Mouse (Mus musculus): Measurements from ENCODE around the gene Klhl29. TPM values are rescaled to one million over a fixed set of nuclear protein-coding genes. Genes with fewer than 3 reads are reported as not detected.
A peak's percentile ranks its signal among the peaks of the same experiment; 100 is the strongest.

Klhl29 gene
- total RNA-seq, 4 experiments from 2014 or later: 0.24 to 0.72 (median 0.39) TPM

DNA sequence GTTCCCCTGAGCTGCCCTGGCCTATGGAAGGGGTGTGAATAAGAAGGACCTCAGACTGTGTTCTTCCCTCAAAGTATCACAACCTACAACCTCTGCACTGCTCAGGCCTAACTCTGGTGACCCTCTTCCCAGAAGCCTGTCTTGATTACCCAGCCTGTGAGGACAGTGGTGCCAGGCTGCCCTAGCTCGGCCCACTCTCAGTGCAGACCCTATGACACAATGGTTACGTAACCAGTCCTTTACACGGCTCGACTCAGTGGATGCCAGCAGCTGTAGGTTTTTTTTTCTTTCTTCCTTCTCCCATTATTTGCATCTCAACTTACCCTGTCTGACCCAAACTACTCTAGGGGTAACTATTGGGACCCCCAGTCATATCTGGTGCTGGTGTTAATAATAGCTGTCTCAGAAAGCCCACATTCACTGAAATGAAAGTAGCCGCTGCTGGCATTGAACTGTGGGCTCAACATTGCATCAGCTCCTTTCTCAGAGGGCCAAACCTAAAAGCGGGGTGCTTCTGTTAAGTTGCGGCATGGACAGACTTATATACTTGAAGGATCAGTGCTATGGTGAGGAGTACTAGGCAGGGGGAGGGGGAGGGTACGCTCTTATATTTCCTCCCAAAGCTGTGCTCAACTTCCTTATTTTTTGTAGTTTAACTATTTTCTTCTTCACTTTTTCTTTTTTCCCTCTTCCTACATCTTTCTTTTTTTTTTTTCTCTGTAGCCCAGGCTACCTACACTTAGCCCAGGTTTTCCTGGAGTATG lies 152.9 kb downstream of the Klhl29 start:
- no peak for DNase-seq (ENCODE audit: low spot score)

DNA sequence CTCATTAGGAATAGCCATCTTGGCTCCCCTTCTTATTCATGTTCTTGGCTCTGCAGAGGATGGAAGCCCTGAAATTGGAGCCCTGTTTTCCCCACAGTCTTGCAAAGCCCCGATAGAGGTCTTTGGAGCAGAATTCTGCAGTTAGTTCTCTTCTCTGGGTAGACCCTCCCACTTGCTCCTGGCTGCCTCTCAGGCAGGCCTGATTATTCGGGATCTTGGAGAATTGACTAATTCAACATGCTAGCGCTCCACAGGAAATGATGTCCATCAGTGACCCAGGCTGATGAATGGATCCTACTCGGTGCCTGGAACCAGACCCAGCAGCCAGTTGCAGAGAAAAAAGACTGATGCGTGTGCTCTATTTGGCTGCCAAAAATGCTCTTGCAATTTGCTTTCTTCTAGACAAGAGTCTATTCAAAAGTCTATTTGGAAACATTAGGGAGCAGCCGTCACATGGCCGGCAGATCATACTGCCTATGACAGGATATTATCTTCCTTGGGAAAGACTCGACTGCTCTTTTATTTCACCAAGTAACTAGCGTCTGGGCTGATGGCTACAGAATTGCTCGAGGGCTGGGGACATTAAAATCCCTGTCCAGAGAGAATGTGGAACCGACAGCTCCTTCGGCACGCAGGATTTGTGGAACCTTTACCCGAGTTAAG lies 155.4 kb downstream of the Klhl29 start:
- DNase-seq (ENCODE audit: low spot score): peak; percentile 44

DNA sequence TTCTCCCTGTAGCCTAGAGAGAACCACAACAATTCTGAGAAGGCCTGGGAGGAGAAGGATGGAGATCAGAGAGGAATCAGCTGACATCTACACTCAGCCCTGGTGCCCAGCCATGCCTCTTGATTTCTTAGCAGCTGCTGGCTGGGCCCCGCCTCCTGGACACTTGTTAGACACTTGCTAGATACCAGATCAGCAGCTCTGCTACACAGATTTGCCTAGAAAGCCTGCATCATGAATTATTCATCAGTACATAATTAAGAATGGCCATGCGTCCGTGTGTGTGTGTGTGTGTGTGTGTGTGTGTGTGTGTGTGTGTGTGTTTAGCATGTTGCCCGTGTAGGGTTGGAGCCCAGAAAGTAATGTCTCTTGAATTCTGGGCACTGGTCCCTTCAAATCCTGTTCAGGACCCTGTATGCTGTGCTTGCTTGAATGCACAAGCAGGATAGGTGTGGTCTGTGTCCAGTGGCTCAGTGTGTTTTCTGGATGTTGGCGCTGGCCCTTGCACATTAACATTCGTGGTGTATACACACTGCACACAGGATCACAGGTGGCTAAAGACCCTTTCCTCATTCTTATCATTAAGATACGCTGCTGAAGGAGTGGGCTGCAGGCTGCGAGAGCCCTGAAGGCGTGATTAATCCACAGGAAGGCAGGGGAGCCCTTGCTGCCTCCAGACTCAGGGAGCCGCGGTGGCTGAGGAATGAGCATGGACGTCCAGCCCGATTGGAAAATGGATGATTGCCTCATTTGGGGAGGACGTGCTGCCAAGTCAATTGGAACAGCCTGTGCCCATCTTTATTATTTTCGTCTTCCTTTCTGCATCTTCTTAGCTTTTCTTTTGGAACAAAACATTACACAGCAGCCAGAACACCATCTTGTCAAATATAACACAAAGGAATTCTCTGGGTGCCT lies 159.4 kb downstream of the Klhl29 start:
- DNase-seq (ENCODE audit: low spot score): no peak

DNA sequence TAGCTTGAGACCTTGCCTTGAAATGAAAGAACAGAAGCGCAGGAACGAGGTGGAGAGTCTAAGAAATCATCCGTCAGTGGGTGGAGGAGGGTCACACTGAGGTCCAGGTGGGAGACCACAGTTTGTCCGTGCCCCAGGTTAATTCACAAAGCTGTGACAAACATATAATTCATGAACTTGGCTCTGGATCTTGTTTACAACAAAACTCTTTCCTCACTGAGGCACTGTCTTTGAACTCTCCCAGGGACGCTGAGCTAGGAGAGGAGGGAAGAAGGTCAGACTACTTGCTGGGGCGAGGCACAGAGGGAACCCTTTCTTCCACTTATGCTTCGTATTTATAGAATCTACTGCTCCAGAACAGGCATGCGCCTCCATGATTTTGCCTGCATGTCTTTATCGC lies 161.2 kb downstream of the Klhl29 start:
- no peak for DNase-seq (ENCODE audit: low spot score)

DNA sequence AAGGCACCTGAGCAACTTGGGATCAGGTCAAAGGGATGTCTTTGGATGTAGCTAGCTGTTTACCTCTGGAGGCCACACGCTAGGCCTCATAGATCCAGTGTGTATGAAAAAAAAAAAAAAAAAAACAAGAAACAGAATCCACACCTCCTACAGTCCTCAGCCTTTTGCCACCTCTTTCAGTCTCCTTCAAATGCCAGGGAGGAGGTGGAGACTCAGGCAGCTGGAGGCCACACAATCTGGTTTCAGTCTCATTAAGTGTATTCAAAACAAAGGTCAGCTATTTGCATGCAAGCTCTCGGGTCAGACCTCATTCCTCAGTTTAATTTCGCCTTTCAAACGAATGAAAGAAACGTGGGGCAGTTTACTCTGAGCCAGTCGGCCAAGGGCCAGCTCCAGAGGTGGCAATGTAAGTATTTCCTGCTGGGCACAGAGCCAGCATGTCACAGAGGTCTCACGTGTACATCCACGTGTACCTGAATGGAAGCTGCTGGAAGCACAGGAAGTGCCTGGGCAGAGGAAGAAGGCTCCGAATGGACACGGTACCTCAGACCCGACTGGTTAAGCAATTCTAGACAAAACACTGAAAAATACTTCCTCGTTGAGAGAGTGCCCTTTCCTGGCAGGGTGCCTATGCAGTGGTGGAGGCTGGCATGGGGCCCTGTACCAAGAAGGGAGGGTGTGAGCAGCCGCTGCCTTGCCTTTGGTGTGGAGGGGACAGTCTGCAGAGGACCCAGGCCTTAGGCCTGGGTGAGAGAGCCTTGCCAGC lies 162.0 kb downstream of the Klhl29 start:
- peak; percentile 68 for DNase-seq (ENCODE audit: low spot score)

DNA sequence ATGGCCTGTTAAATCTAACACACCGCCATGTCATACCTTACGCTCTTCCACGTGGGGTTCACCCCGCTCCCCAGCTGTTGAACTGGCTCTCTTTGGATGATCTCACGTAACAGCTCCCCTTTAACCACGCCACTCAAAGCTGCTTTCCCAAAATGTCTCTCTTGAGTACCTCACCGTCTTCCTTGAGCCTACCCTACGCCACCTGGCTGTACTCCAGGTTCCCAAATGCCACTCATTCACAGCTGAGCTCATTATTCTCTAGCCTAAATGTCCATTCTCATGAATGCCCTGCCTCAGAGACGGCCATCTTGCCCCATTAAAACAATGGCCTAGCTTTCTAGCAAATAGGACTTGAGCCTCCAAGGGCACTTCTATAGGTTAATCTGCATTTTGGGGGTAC lies 163.6 kb downstream of the Klhl29 start:
- DNase-seq (ENCODE audit: low spot score): no peak

DNA sequence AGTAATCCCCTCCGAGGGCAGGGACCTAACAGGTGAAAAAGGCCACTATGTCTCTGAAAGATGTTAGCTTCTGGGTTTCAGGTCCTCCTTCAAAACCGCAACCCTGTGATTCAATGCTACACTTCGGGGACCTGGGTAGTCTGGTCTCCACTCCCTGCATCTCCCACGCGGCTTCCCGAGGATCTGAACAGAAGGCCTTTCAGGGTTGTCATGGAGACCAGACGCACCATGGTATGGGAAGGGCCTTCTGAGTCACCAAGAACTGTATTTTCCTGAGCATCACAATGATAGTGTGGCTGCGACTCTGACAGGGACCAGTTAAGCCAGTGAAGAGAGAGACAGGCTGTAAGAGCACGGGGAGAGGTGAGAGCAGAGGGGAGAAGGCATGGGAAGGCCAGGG lies 164.7 kb downstream of the Klhl29 start:
- no peak for DNase-seq (ENCODE audit: low spot score)

DNA sequence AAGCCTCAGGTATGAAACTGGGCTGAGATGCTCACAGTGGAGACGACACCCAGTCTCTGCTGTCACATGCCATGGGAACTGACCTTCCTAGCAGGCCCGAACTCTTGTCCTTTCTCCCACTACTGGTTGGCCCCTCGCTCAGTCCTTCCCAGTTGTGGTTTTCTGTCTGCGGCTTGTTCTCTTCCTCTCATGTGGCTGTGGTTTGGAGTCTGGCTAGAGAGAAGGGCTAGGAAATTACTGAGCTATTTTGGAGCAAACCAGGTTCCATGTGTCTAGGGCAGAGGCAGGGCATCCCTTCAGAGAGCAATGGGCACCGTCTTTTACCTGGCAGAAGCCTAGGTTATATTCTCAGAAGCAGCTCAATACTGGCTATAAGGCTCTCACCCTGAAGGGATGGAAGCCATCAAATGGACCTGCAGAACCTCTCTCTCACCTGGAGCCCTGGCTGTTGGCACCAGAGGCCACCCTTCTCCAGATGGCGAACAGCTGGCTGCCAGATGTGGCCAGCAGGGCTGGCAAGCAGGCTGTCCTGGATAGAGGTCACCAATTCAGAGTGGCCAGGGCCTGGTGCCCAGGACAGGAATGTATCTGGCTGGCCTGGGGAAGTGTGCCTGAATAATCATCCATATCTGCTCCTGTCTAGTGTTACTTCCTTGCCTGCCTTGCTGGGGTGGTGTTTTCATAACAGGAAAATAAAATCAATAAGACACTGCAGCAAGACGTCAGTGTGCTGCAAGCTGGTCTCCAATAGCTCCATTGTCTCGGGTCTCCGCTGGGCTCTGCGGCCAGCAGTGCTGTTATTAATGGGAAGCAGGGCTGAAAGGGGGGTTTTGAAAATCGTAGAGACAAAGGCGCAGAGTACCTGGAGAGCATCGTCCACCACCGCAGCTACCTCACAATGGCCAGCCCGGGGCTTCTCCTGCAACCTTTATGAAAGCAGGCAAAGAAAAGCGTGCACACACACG lies 167.3 kb downstream of the Klhl29 start:
- no peak for DNase-seq (ENCODE audit: low spot score)

DNA sequence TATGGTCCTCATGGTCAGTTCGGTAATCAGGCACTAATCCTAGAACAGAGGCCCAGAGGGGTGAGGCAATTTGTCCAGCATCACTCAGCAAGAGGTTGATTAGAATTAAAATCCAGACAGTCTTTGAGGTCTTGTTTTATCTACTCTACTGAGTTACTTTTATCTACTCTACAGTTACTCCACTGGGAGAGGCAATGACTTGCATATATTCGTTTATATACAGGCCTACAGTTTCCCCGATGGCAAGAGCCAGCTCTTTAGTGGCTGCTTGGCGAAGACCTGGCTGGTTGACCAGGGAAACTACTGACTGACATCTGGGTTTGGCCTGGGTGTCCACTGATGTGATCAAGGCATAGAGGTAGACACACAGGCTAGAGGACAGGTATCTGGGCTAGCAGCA lies 168.3 kb downstream of the Klhl29 start:
- DNase-seq (ENCODE audit: low spot score): no peak

DNA sequence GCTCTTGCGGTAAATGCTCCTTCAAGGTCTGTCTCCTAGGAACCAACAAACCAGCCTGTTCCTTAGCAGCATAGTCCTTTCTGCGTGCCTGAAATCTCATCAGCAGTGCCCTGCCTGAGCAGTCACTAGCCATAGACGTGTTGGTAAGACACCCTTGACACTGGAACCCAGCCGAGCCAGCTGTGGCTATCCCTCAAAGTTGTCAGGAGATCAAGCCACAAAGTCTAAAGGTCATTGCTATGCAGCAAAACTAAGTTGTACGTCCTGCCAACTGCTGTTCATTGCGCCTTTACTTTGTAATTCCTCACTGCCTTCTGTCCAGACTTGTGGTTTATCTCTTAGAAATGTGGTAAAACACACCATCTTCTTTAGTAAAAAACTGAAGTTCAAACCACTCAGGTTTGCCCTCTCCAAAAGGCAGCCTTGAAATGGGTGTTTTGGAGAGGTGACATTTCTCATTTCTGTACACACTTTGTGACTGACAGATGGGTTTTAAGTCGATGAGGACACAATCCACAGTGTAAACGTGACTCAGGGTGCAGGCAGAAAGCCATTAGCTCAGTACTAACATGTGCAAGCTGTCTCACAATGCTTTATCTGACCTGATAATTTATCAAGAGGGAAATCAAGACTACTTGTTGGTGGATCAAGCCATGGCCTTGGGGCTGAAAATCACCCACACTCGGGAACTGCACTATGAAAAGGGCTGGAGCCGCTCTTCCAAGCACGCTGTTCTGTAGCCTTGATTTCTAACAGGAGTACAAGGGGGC lies 171.2 kb downstream of the Klhl29 start:
- no peak for DNase-seq (ENCODE audit: low spot score)

DNA sequence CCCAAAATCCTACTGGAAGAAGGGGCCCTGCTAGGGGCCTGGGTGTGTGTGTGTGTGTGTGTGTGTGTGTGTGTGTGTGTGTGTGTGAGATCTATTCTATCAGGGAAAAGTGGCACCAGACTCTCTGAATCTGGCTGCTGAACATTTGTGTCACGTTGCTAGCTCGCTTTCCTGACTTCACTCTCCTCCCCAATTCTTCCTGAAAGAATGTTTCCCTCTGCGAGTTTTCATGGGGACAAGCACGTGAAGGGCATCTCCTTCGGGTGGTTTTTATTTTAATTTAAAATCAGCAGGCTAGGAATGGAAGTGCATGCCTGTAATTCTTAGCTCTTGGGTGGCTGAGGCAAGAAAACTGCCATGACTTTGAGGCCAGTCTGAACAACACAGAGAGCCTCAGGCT lies 172.1 kb downstream of the Klhl29 start:
- DNase-seq (ENCODE audit: low spot score): no peak

DNA sequence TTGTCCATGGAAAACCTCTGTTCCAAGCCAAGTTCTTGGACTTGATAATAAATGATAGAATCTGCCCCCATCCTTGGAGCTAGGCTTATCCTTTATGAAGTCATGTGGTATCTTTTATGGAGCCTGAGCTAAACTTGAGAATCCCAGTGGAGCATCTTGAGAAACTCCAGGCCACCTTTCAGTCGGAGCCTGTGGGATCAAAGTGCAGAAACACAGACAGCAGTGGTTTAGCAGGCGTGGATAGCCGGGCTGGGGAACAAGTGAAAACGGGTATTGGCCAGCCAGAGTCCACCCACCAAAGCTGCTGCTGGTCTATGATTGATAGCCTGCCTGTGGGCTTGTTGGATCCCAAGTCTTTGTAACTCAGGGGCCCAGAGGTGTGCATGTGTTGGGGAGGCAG lies 177.2 kb downstream of the Klhl29 start:
- no peak for DNase-seq (ENCODE audit: low spot score)

DNA sequence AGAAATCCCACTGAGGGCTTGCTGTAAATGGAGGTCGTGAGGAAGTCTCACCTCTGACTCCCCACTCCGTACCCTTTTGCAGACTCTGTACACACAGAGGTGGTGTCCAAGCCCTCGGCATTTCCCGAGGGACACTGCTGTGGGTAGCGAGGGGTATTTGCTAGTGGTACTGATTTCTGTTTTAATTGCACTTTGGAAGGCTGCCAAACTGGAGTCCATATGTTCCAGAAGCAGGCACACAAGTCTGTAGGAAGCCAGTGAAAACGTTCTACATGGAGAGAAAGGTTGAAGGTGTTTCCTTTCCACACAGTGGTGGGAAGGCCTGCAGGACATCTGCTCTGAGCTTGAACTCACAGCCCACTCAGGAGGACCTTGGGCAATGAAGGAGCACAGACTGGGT lies 181.3 kb downstream of the Klhl29 start:
- DNase-seq (ENCODE audit: low spot score): no peak

DNA sequence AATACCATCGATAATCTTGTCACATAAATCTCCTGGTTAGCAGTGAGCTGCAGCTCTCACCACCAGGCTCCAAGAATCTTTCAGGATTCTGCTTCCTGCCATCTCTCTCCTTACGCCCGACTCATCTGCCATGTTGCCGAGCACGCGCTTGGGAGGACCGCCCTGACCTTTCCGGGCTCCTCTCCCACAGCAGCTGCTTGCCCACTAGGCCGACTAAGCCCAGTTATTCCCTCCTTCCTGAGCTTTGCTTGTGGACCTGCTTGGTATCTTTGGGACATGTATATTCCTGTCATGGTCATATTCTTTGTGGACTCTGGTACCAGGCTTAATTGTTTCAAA lies 183.1 kb downstream of the Klhl29 start:
- no peak for DNase-seq (ENCODE audit: low spot score)

DNA sequence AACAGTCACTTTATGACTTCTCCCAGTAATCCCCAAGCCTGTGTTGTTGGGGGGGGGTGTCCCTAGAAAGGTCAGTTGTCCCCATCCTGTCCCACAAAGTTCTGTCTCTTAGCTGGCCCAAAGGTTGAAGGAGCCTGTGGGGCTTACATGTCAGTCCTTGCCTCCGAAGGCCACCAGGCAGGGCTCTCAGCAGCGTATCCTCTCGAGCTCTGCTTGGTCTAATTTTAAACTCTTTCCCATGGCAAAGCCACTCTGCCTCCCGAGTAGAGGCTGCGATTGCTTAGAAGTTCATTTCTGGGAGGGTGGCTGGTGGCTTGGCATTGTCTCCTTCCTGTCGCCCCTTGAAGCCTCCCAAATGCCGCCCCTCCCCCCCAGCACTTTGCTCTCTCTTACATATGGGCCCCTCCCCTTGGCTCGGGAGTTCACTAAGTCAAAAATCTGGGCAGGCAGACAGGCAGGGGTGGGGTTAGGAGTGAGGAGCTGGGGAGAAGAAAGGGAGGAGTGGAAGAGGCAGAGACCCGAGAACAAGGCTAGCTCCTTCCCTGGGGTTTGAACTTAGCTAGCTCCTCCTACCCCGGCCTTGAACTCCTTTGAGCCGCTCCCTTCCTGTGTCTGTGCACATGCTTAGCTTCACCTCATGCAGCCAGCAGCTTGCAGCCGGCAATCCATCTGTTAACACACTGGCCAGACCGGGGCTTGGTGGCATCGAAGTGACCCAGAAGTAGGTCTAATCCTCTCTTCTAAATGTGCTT lies 183.7 kb downstream of the Klhl29 start:
- peak; percentile 58 for DNase-seq (ENCODE audit: low spot score)

DNA sequence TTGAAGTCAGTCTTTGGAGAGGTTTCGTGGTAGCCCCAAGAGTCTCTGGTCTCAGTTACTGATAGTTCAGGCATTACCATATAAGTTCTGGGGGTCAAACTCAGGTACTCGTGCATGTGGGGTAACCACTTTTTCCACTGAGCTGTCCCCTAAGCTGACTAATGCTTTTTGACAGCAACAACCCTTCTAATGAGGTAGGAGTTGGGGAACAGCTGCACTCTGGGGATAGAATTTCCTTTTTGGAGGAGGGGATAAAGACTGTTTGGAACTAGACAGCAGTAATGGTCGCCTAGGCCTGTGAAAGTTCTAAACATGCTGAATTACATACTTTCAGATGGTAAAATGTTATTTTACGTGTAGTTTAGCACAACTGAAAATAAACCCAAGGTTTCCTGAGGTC lies 184.3 kb downstream of the Klhl29 start:
- DNase-seq (ENCODE audit: low spot score): no peak

DNA sequence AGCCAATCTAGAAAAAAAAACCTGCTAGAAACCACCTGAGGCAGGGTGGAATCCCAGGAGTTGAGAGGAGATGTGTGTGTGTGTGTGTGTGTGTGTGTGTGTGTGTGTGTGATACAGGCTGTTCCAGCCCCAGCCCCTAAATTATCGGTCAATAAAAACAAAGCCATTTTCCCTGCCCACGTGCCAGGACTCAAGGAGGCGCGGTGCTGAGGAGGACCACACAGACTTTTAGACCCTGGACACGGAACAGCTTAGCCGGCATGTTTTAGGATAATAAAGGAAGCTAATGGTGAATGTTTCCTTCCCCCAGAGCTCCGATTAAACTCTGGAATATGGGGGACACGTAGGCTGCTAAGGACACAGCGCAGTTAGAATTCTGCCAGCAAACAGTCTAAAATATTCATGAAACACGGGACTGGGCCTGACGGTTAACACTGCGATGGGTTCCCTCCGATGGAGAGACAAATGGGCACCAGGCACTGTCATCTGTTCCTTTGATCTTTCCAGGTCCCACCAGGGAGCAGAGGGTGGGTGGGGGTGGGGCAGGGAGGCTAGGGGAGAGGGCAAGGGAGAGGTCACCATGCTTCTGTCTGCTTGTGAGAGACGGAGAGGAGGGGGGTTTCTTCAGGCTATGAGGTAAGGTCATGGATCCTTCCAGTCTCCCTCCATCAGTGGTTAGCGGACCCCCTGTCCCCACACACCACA lies 185.9 kb downstream of the Klhl29 start:
- no peak for DNase-seq (ENCODE audit: low spot score)

DNA sequence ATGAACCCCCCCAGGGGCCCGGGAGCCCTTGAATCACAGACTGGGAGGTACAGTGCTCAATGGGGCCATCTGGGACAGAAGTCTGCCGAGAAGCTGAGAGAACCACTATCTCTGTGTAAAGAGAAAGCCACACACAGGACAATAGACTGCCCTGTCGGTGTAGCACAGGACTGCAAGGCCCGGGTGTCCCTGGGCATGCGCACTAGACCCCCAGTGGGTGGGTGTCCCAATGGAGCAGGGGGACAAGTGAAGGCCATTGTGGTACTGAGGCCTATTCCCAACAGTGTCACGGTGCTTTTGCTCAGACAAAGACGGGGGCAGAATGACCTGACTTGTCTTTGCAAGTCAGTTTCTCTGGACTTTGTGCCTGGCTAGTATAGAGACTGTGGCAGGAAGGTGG lies 186.6 kb downstream of the Klhl29 start:
- no peak for DNase-seq (ENCODE audit: low spot score)
